Mouse (Mus musculus) R1 (cell line): ENCODE data around the gene Olfr97.
"Not testable (repeated sequence)": the region's sequence is repeated elsewhere in the genome, so short reads cannot be mapped to it uniquely, and the experiment has no call there.

Experiments
- DNase-seq: peaks from one replicate; pipeline ENCODE4 v3.0.0-alpha.2; 2018; ENCODE audit warnings: low read depth, low spot score

The Olfr97 gene

DNA sequence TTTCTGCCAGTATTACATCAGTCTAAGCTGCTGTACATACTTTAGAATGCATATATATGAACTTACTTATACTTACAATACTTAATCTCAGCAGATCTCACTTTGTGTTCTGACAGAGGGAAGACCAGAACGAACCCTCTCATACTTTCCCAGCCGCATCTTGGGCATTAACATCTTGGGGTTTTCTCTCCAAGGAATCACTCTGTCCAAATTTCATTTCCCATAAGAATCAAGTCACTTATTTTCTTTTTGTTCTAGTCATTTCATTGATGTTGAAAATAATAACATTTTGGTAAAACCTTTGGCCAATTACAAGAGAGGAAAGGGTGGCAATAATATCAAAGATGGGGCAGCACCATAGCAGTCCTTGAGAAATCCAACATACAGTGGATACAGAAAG is at the start of gene Olfr97:
Olfr97 (minus strand) TSS at position 101 of the 400 bp plus-strand sequence.
- not testable (repeated sequence) for DNase-seq

- no peak for DNase-seq
These were observed 46.2 kb upstream of the Olfr97 start, which contains the start of gene Olfr99 for GRCm38 (mm10) chr17:37283360-37283759. Gene Olfr99 (minus strand): TSS chr17:37283460.

DNA sequence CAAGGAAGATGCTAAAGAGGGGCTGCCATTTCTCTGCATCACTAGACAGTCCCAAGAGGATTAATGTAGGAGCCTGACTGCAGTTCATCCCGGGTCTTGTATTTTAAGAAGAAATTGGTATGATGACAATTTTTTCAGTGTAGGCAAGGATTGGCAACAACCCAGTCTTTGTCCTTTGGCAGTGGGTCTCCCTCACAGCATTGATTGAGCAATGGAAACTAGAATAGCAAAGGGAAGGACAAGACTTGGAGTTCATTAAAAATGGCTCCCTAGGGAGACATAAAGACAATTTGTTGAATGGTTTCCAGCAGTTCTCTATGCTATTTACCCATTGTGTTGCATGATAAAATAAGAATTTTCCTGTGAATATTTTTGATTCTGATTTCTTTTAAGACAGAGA is 43.2 kb upstream of the Olfr97 start:
- DNase-seq, result no peak

- no peak for DNase-seq
These were observed 39.4 kb upstream of the Olfr97 start for GRCm38 (mm10) chr17:37276573-37276972.

DNA sequence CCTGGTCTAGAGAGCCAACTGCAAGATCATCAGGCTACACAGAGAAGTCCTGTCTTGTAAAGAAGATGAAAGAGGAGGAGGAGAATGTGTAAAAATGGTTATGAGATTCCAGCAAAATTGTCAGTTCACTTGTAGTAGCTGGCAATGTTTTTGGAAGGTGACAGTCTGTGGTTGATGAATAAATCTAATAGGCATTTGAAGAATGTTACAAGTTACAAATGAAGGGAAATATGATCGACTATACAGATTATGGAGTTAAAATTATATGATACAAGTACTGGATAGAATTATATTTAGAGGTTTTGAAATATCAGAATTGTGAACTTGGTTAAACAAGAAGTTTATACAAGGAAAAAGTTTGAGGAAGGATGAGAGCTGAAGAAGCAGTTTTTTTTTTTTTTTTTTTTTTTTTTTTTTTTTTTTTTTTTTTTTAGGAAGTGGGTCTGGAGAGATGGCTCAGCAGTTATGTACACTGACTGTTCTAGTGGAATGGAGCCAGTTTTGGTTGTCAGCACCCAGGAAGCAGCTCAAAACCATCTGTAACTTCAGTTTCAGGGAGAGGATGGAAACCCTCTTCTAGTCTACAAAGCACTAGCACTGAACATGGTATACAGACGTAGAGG is 38.6 kb upstream of the Olfr97 start:
- no peak for DNase-seq

DNA sequence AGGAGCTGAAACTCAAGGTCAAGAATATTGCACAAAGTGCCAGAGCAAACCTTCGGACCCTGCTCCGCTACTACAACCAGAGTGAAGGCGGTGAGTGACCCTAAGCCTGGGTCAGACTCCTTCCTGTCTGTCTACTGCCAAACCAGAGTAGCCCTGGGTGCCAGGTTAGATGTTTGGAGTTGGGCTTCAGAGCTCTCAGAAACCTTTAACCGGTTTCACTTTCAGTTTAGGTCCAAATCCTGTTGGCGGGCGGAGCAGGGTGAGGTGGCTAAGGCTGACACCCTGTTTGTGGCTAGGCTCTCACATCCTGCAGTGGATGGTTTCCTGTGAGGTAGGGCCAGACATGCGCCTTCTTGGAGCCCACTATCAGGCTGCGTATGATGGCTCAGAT is 33.6 kb upstream of the Olfr97 start:
- peak; percentile 22 for DNase-seq

DNA sequence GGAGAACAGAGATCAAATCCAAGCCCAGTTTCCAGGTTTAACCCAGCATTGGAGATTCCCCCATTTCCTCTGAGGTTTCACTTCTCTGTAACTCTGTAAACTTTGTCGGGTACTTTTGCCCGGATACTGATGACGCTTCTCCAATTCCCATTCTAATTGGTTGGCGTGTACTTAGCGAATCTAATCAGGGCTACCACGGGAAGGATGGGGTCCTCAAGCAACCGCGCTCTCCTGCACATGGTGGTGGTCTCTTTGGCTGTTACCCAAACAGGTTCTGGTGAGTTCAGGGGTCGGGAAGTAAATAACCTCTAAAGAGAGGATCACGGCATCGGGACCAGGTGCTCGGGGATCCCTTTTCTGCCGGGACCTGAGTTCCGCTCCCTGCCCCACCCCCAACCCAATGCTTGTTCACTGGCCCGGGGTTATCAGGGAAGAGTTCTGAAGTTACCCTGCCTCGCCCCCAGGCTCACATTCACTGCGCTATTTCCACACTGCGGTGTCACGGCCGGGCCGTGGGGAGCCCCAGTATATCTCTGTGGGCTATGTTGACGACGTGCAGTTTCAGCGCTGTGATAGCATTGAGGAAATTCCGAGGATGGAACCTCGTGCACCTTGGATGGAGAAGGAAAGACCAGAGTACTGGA is 33.0 kb upstream of the Olfr97 start, which contains the start of gene H2-M3:
H2-M3 (plus strand) TSS at position 163 of the 644 bp plus-strand sequence.
- DNase-seq, result peak; percentile 87

- no peak for DNase-seq
These were observed 26.5 kb upstream of the Olfr97 start, which contains the start of gene Olfr98 for GRCm38 (mm10) chr17:37263626-37264025. Gene Olfr98 (minus strand): TSS chr17:37263749.

DNA sequence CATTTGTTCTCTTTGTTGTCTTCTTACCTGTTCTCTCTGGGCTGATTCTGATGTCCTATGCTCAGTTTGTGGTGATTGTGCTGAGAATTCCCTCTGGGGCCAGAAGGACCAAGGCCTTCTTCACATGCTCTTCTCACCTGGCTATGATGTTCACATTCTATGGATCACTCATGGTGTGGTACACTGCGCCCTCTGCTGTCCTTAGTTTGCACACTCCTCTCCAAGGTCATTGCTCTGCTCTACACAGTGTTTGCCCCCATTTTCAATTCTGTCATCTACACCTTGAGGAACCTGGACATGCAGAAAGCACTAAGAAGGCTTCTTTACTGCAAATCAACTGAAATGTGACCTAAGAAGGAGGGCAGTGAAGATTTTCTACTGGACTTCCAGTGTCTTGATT is 13.4 kb upstream of the Olfr97 start:
- peak; percentile 62 for DNase-seq

- DNase-seq, result no peak
These were observed 12.3 kb upstream of the Olfr97 start for GRCm38 (mm10) chr17:37249460-37249859.

- peak; percentile 74 for DNase-seq
These were observed 9.6 kb upstream of the Olfr97 start for GRCm38 (mm10) chr17:37246715-37247114.

GRCm38 (mm10) chr17:37242198-37242597 is 5.1 kb upstream of the Olfr97 start:
- DNase-seq, result peak; percentile 41

DNA sequence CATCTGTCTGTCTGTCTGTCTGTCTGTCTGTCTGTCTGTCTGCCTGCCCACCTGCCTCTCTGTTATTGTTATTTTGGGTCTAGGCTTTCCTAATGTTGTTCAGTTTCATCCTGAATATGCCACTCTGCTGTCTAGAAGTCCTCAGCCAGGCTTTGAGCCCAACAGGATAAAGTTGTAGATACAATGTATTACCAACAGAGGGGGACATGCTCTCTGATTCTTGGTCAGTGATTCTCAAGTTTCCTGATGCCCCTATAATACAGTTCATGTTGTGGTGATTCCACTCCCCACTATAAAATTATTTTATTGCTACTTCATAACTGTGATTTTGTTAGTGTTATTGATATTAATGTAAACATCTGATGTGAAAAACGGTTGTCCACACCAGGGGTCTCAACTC is 15.3 kb downstream of the Olfr97 start:
- peak; percentile 23 for DNase-seq

GRCm38 (mm10) chr17:37219846-37220245 is 17.3 kb downstream of the Olfr97 start, which contains the start of gene Olfr96:
Gene Olfr96 (plus strand): TSS chr17:37220146.
- no peak for DNase-seq

GRCm38 (mm10) chr17:37218486-37218885 is 18.6 kb downstream of the Olfr97 start:
- DNase-seq, result no peak

DNA sequence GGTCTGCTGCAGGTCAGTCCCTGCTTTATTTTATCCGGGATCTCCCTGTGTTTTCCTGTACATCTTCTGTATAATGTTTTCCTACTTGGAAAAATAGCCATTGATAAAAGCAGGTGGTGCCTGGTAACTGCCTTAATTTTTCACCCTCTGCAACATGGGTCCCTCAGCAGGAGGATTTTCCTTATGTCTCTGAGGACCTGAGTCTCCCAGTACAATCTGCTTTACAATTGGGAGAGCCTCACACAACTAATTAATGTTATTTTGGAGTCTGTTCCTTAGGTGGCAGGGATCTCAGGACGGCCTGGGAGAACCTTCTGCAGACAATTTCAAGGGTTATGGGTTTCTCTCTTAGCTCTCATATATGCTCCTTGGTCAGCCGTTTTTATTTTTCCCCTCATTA is 24.1 kb downstream of the Olfr97 start, which contains the start of gene Olfr95:
Olfr95 (minus strand) TSS at position 101 of the 400 bp plus-strand sequence.
- no peak for DNase-seq

- DNase-seq, result peak; percentile 69
These were observed 26.0 kb downstream of the Olfr97 start for GRCm38 (mm10) chr17:37210884-37211768.

GRCm38 (mm10) chr17:37203917-37204236 is 33.3 kb downstream of the Olfr97 start:
- DNase-seq, result no peak

- peak; percentile 83 for DNase-seq
These were observed 33.8 kb downstream of the Olfr97 start for GRCm38 (mm10) chr17:37203206-37203916.

- DNase-seq, result no peak
These were observed 36.2 kb downstream of the Olfr97 start, which contains the start of gene Olfr94 for GRCm38 (mm10) chr17:37200894-37201293. Gene Olfr94 (minus strand): TSS chr17:37200994.
